Mouse (Mus musculus) granulocyte monocyte progenitor cell, adult 5-6 weeks (primary cell): ENCODE data around the gene Ldb2. TPM values are rescaled to one million over a fixed set of nuclear protein-coding genes. Genes with fewer than 3 reads are reported as not detected.

Experiments
- ATAC-seq: replicated peaks from 2 replicates; pipeline ENCODE4 v1.8.0; 2016; ENCODE audit warnings: mild to moderate bottlenecking, moderate TSS enrichment, inconsistent platforms; ENCODE audit not compliant: poor library complexity, severe bottlenecking
- total RNA-seq, 2 experiments: library from RNA; stranded (forward) in 1 of 2; stranded (reverse) in 1 of 2; fragments of 200-712, 200-1000 nt in 1 of 2; fragments of >200 nt in 1 of 2; fragmentation: Nextera tagmentation in 1 of 2; gene quantifications; 2 replicates each; pipeline ENCODE4 v1.2.3; 2014 to 2017

Ldb2 gene
- total RNA-seq, 2 experiments from 2014 or later: not detected

- ATAC-seq: no peak
Measured at GRCm38 (mm10) chr5:44553765-44554352, 245.6 kb downstream of the Ldb2 start.

- ATAC-seq: no peak
Measured at GRCm38 (mm10) chr5:44553155-44553554, 246.3 kb downstream of the Ldb2 start.

- no peak for ATAC-seq
Measured at GRCm38 (mm10) chr5:44552121-44552520, 247.4 kb downstream of the Ldb2 start.

GRCm38 (mm10) chr5:44548468-44548867 lies 251.0 kb downstream of the Ldb2 start:
- no peak for ATAC-seq

- ATAC-seq: no peak
Measured at GRCm38 (mm10) chr5:44543472-44544132, 255.9 kb downstream of the Ldb2 start.

GRCm38 (mm10) chr5:44541748-44542147 lies 257.7 kb downstream of the Ldb2 start:
- no peak for ATAC-seq

- no peak for ATAC-seq
Measured at GRCm38 (mm10) chr5:44538687-44539086, 260.8 kb downstream of the Ldb2 start.

- ATAC-seq: no peak
Measured at GRCm38 (mm10) chr5:44538000-44538395, 261.5 kb downstream of the Ldb2 start.

GRCm38 (mm10) chr5:44537316-44537999 lies 262.0 kb downstream of the Ldb2 start:
- no peak for ATAC-seq

- no peak for ATAC-seq
Measured at GRCm38 (mm10) chr5:44529466-44529865, 270.0 kb downstream of the Ldb2 start.

- ATAC-seq: no peak
Measured at GRCm38 (mm10) chr5:44529001-44529400, 270.5 kb downstream of the Ldb2 start.

GRCm38 (mm10) chr5:44505221-44505620 lies 294.3 kb downstream of the Ldb2 start:
- ATAC-seq: no peak

- no peak for ATAC-seq
Measured at GRCm38 (mm10) chr5:44504786-44505185, 294.7 kb downstream of the Ldb2 start.

- no peak for ATAC-seq
Measured at GRCm38 (mm10) chr5:44498229-44498628, 301.3 kb downstream of the Ldb2 start.

GRCm38 (mm10) chr5:44496854-44497253 lies 302.6 kb downstream of the Ldb2 start:
- no peak for ATAC-seq

GRCm38 (mm10) chr5:44495092-44495491 lies 304.4 kb downstream of the Ldb2 start:
- no peak for ATAC-seq

- ATAC-seq: no peak
Measured at GRCm38 (mm10) chr5:44494133-44494532, 305.3 kb downstream of the Ldb2 start.

- peak; percentile 78 for ATAC-seq
Measured at GRCm38 (mm10) chr5:44491526-44491925, 308.0 kb downstream of the Ldb2 start.

- peak; percentile 72 for ATAC-seq
Measured at GRCm38 (mm10) chr5:44490462-44490861, 309.0 kb downstream of the Ldb2 start.

GRCm38 (mm10) chr5:44483426-44484106 lies 315.9 kb downstream of the Ldb2 start:
- ATAC-seq: no peak

- ATAC-seq: no peak
Measured at GRCm38 (mm10) chr5:44481406-44481805, 318.1 kb downstream of the Ldb2 start.
